Mouse (Mus musculus) urinary bladder, adult 18-20 months (tissue): Measurements from ENCODE around the gene Rhox2g.
"Not testable (repeated sequence)": the region's sequence is repeated elsewhere in the genome, so short reads cannot be mapped to it uniquely, and the experiment has no call there.

Experiments used
- DNase-seq, 2 experiments: peaks; one replicate each; pipeline ENCODE4 v3.0.0; 2022; ENCODE audit warnings: low spot score in 2 of 2, mixed read lengths in 2 of 2

The Rhox2g gene

GRCm38 (mm10) chrX:37643370-37643769 is at the start of gene Rhox2g:
TSS of gene Rhox2g (minus strand) at chrX:37643470.
- not testable (repeated sequence) for DNase-seq

- no peak for DNase-seq
Measured at GRCm38 (mm10) chrX:37692261-37692660, 49.0 kb upstream of the Rhox2g start.

GRCm38 (mm10) chrX:37683031-37683715 is 39.9 kb upstream of the Rhox2g start:
- no peak for DNase-seq

- not testable (repeated sequence) for DNase-seq
Measured at GRCm38 (mm10) chrX:37673177-37673576, 29.9 kb upstream of the Rhox2g start, which contains the start of gene Rhox2h. TSS of gene Rhox2h (minus strand) at chrX:37673277.

- DNase-seq = not testable (repeated sequence)
Measured at GRCm38 (mm10) chrX:37668664-37669063, 25.4 kb upstream of the Rhox2g start, which contains the start of gene Rhox3h. TSS of gene Rhox3h (minus strand) at chrX:37668764.

- DNase-seq = not testable (repeated sequence)
Measured at GRCm38 (mm10) chrX:37651227-37651626, 8.0 kb upstream of the Rhox2g start, which contains the start of gene Rhox4g. TSS of gene Rhox4g (minus strand) at chrX:37651327.

GRCm38 (mm10) chrX:37628512-37628911 is 14.8 kb downstream of the Rhox2g start, which contains the start of gene Rhox3g:
TSS of gene Rhox3g (minus strand) at chrX:37628612.
- DNase-seq = not testable (repeated sequence)

GRCm38 (mm10) chrX:37607604-37608003 is 35.7 kb downstream of the Rhox2g start, which contains the start of gene Rhox4f:
TSS of gene Rhox4f (minus strand) at chrX:37607704.
- not testable (repeated sequence) for DNase-seq
